Mouse (Mus musculus) MEL (cell line): ENCODE results near the gene Prdm12. TPM values are rescaled to one million over a fixed set of nuclear protein-coding genes. Genes with fewer than 3 reads are reported as not detected.

Experiments used
- DNase-seq: peaks from one replicate; pipeline ENCODE4 v3.0.0; 2011; ENCODE audit warnings: low read depth, low spot score
- H3K27ac ChIP-seq: 2 replicates; pipeline ENCODE4 v1.5.1; 2012; ENCODE audit warnings: low read depth, mild to moderate bottlenecking, control low read depth, low read length, moderate library complexity; ENCODE audit not compliant: control insufficient read depth
- H3K27me3 ChIP-seq, 2 experiments: fragments of 150-350 bp in 1 of 2; sonication (generic) in 1 of 2; 2 replicates each; pipeline ENCODE4 v1.6.1; 2012; ENCODE audit warnings: low read length in 2 of 2, mild to moderate bottlenecking in 2 of 2, improper control_type of control experiment in 1 of 2, moderate library complexity in 1 of 2; ENCODE audit not compliant: insufficient read depth in 2 of 2, control insufficient read depth in 1 of 2
- H3K36me3 ChIP-seq, 2 experiments: 2 replicates each; pipeline ENCODE4 v1.6.1; 2012 to 2014; ENCODE audit warnings: low read length in 2 of 2, improper control_type of control experiment in 1 of 2, inconsistent platforms in 1 of 2, mild to moderate bottlenecking in 1 of 2; ENCODE audit not compliant: insufficient read depth in 2 of 2, control insufficient read depth in 1 of 2
- H3K4me1 ChIP-seq, 2 experiments: fragments of 150-350 bp in 1 of 2; sonication (generic) in 1 of 2; 2 replicates each; pipeline ENCODE4 v1.6.1; 2012; ENCODE audit warnings: low read length in 2 of 2, improper control_type of control experiment in 1 of 2, mild to moderate bottlenecking in 1 of 2; ENCODE audit not compliant: insufficient read depth in 2 of 2, control insufficient read depth in 1 of 2
- H3K4me3 ChIP-seq, 2 experiments: fragments of 150-350 bp in 1 of 2; sonication (generic) in 1 of 2; 2 replicates each; pipeline ENCODE4 v1.5.1; 2012; ENCODE audit warnings: low read depth in 2 of 2, low read length in 2 of 2, mild to moderate bottlenecking in 2 of 2, moderate library complexity in 2 of 2, control low read depth in 1 of 2, improper control_type of control experiment in 1 of 2; ENCODE audit not compliant: control insufficient read depth in 1 of 2, insufficient read depth in 1 of 2
- H3K79me2 ChIP-seq: 2 replicates; pipeline ENCODE4 v1.6.1; 2012; ENCODE audit warnings: mild to moderate bottlenecking, low read length, moderate library complexity; ENCODE audit not compliant: control insufficient read depth, poor library complexity, insufficient read depth
- H3K9ac ChIP-seq: 2 replicates; pipeline ENCODE4 v1.6.1; 2012; ENCODE audit warnings: low read depth, mild to moderate bottlenecking, control low read depth, low read length, moderate library complexity; ENCODE audit not compliant: control insufficient read depth, poor library complexity, severe bottlenecking
- H3K9me3 ChIP-seq: fragments of 150-350 bp; sonication (generic); replicated peaks from 2 replicates; pipeline ENCODE4 v1.6.1; 2012; ENCODE audit warnings: mild to moderate bottlenecking, low read length, improper control_type of control experiment, moderate library complexity; ENCODE audit not compliant: insufficient read depth
- BHLHE40 ChIP-seq: IDR thresholded peaks from 2 replicates; pipeline ENCODE4 v1.6.1; 2012; ENCODE audit warnings: low read depth, mild to moderate bottlenecking, inconsistent platforms, low read length, improper control_type of control experiment, borderline replicate concordance
- CTCF ChIP-seq, 3 experiments: IDR thresholded peaks in 2 of 3; conservative IDR thresholded peaks in 1 of 3; 2 replicates each; pipeline ENCODE4 v1.5.1; 2011 to 2012; ENCODE audit warnings: low read length in 3 of 3, low read depth in 2 of 3, mild to moderate bottlenecking in 2 of 3, improper control_type of control experiment in 1 of 3, inconsistent platforms in 1 of 3, mixed read lengths in 1 of 3, moderate library complexity in 1 of 3; ENCODE audit not compliant: control insufficient read depth in 1 of 3, insufficient read depth in 1 of 3, poor library complexity in 1 of 3, severe bottlenecking in 1 of 3
- ETS1 ChIP-seq: IDR thresholded peaks from 2 replicates; pipeline ENCODE4 v1.6.1; 2012; ENCODE audit warnings: low read depth, mild to moderate bottlenecking, inconsistent platforms, low read length, improper control_type of control experiment, moderate library complexity
- JUND ChIP-seq: IDR thresholded peaks from 2 replicates; pipeline ENCODE4 v1.6.1; 2011; ENCODE audit warnings: low read depth, mild to moderate bottlenecking, improper control_type of control experiment, low read length
- MAX ChIP-seq: IDR thresholded peaks from 2 replicates; pipeline ENCODE4 v1.6.1; 2011; ENCODE audit warnings: low read length, improper control_type of control experiment
- MXI1 ChIP-seq: IDR thresholded peaks from 2 replicates; pipeline ENCODE4 v1.6.1; 2011; ENCODE audit warnings: mild to moderate bottlenecking, low read depth, low read length, improper control_type of control experiment
- MYC ChIP-seq: IDR thresholded peaks from 2 replicates; pipeline ENCODE4 v1.6.1; 2011; ENCODE audit warnings: low read depth, mild to moderate bottlenecking, low read length, improper control_type of control experiment, moderate library complexity
- NRF1 ChIP-seq: IDR thresholded peaks from 2 replicates; pipeline ENCODE4 v1.6.1; 2014; ENCODE audit warnings: low read depth, mild to moderate bottlenecking, inconsistent platforms, low read length, improper control_type of control experiment, moderate library complexity; ENCODE audit not compliant: poor library complexity, insufficient read depth, severe bottlenecking
- POLR2AphosphoS2 ChIP-seq: IDR thresholded peaks from 2 replicates; pipeline ENCODE4 v1.6.1; 2011; ENCODE audit warnings: low read length, improper control_type of control experiment
- SIN3A ChIP-seq: IDR thresholded peaks from 2 replicates; pipeline ENCODE4 v1.6.1; 2012; ENCODE audit warnings: low read length, improper control_type of control experiment, inconsistent platforms
- TBP ChIP-seq: IDR thresholded peaks from 2 replicates; pipeline ENCODE4 v1.8.0; 2011; ENCODE audit warnings: low read depth, low read length, improper control_type of control experiment
- TCF12 ChIP-seq: IDR thresholded peaks from 2 replicates; pipeline ENCODE4 v1.6.1; 2014; ENCODE audit warnings: low read depth, mild to moderate bottlenecking, inconsistent platforms, low read length, improper control_type of control experiment, moderate library complexity
- UBTF ChIP-seq: IDR thresholded peaks from 2 replicates; pipeline ENCODE4 v1.6.1; 2012; ENCODE audit warnings: low read depth, mild to moderate bottlenecking, inconsistent platforms, low read length, improper control_type of control experiment, moderate library complexity, borderline replicate concordance; ENCODE audit not compliant: insufficient read depth
- USF1 ChIP-seq: IDR thresholded peaks from 2 replicates; pipeline ENCODE4 v1.6.1; 2014; ENCODE audit warnings: low read depth, mild to moderate bottlenecking, inconsistent platforms, low read length, improper control_type of control experiment, moderate library complexity
- USF2 ChIP-seq, 2 experiments: IDR thresholded peaks; 2 replicates each; pipeline ENCODE4 v1.6.1; 2011 to 2012; ENCODE audit warnings: improper control_type of control experiment in 2 of 2, low read length in 2 of 2, borderline replicate concordance in 1 of 2, inconsistent platforms in 1 of 2, low read depth in 1 of 2, mild to moderate bottlenecking in 1 of 2; ENCODE audit not compliant: insufficient read depth in 1 of 2
- ZC3H11A ChIP-seq: IDR thresholded peaks from 2 replicates; pipeline ENCODE4 v1.6.1; 2012; ENCODE audit warnings: low read depth, mild to moderate bottlenecking, inconsistent platforms, low read length, improper control_type of control experiment
- ZMIZ1 ChIP-seq: IDR thresholded peaks from 2 replicates; pipeline ENCODE4 v1.6.1; 2012; ENCODE audit warnings: low read depth, mild to moderate bottlenecking, inconsistent platforms, low read length, improper control_type of control experiment, moderate library complexity
- ZNF384 ChIP-seq: IDR thresholded peaks from 2 replicates; pipeline ENCODE4 v1.6.1; 2012; ENCODE audit warnings: low read depth, mild to moderate bottlenecking, inconsistent platforms, low read length, improper control_type of control experiment
- polyA plus RNA-seq, 2 experiments: library from polyadenylated mRNA; stranded (reverse) in 1 of 2; unstranded in 1 of 2; fragments of >175 nt in 1 of 2; fragments of >200 nt in 1 of 2; gene quantifications; 2 replicates each; pipeline versions ENCODE4 v1.2.1 to v1.2.4; 2012; ENCODE audit warnings: low replicate concordance in 2 of 2, low read depth in 1 of 2; ENCODE audit not compliant: insufficient read length in 2 of 2, insufficient read depth in 1 of 2, missing spikeins in 1 of 2
- total RNA-seq: library from RNA; depleted of rRNA; stranded (reverse); fragments of 300-350 nt; gene quantifications from 2 replicates; pipeline ENCODE4 v1.2.3, GENCODE M21; 2012

Gene Prdm12
- total and polyA plus RNA-seq, 3 experiments, result not detected

- peaks cover 1 to 7% of the 10 kb centered on the region in 2 experiments; a peak in 1 of 4 replicates for H3K27me3 ChIP-seq
Observed at GRCm38 (mm10) chr2:31641929-31642328, 2.1 kb downstream of the Prdm12 start.

GRCm38 (mm10) chr2:31653971-31654853 is 14.4 kb downstream of the Prdm12 start:
- TF ChIP-seq ZC3H11A, result no peak
- no peak for TF ChIP-seq TCF12
- H3K36me3 ChIP-seq, result no peaks in the 10 kb centered on the region
- no peak for DNase-seq
- H3K27me3 ChIP-seq, result peaks cover 4% of the 10 kb centered on the region in 2 experiments; a peak in 3 of 4 replicates
- no peak overlapping the region for H3K27ac ChIP-seq
- H3K79me2 ChIP-seq, result no peaks in the 10 kb centered on the region
- no peaks in the 10 kb centered on the region for H3K9me3 ChIP-seq
- H3K9ac ChIP-seq, result no peak overlapping the region
- H3K4me1 ChIP-seq, result no peaks in the 10 kb centered on the region
- H3K4me3 ChIP-seq, result no peak overlapping the region

More at GRCm38 (mm10) chr2:31641929-31642328, 2.1 kb downstream of the Prdm12 start:
- no peaks in the 10 kb centered on the region for H3K36me3 ChIP-seq
- H3K27ac ChIP-seq, result no peak overlapping the region
- H3K9ac ChIP-seq, result no peak overlapping the region
- H3K4me1 ChIP-seq, result no peaks in the 10 kb centered on the region
- TF ChIP-seq TCF12 (no peak), ETS1 (no peak), USF1 (no peak), ZC3H11A (no peak), NRF1 (no peak), MAX (no peak), ZMIZ1 (no peak), ZNF384 (no peak), POLR2AphosphoS2 (no peak), USF2 (IDR thresholded peaks at IDR 0.05; ENCODE audit: borderline replicate concordance in 1 of 2, insufficient read depth in 1 of 2, low read depth in 1 of 2, low read length in 2 of 2) (no peak), UBTF (no peak), BHLHE40 (no peak), CTCF (IDR thresholded peaks at IDR 0.05 in 2 of 3, conservative IDR thresholded peaks at IDR 0.05 in 1 of 3; ENCODE audit: control insufficient read depth in 1 of 3, insufficient read depth in 1 of 3, low read depth in 2 of 3, low read length in 3 of 3, poor library complexity in 1 of 3, severe bottlenecking in 1 of 3) (no peak), MYC (no peak), MXI1 (no peak), JUND (no peak), TBP (no peak), SIN3A (no peak)
- DNase-seq, result no peak
- H3K4me3 ChIP-seq, result no peak overlapping the region
- H3K79me2 ChIP-seq, result no peaks in the 10 kb centered on the region
- no peaks in the 10 kb centered on the region for H3K9me3 ChIP-seq
